Mouse (Mus musculus) midbrain, embryonic 14.5 days (tissue): ENCODE data around the gene Wdr81. TPM values are rescaled to one million over a fixed set of nuclear protein-coding genes. Genes with fewer than 3 reads are reported as not detected.

Experiments
- ATAC-seq: fragments of 200-750 bp; cut with Nextera tagmentation; 2 replicates; pipeline ENCODE4 v1.8.0; 2017; ENCODE audit warnings: moderate number of reproducible peaks, moderate library complexity; ENCODE audit not compliant: low FRiP score, low TSS enrichment
- DNase-seq: peaks from one replicate; pipeline ENCODE4 v3.0.0-alpha.2; 2015
- H3K27ac ChIP-seq: fragments of 300-500 bp; sonication (generic); replicated peaks from 2 replicates; pipeline ENCODE4 v1.5.1; 2014; ENCODE audit warnings: mild to moderate bottlenecking, low read depth, low read length, moderate library complexity
- H3K27me3 ChIP-seq: fragments of 300-500 bp; sonication (generic); 2 replicates; pipeline ENCODE4 v1.6.1; 2014; ENCODE audit warnings: low read length, control low read depth, mixed read lengths; ENCODE audit not compliant: control insufficient read depth, insufficient read depth
- H3K36me3 ChIP-seq: fragments of 300-500 bp; sonication (generic); 2 replicates; pipeline ENCODE4 v1.6.1; 2014; ENCODE audit warnings: low read length, control low read depth; ENCODE audit not compliant: control insufficient read depth, insufficient read depth
- H3K4me1 ChIP-seq: fragments of 300-500 bp; sonication (generic); 2 replicates; pipeline ENCODE4 v1.6.1; 2014; ENCODE audit warnings: mild to moderate bottlenecking, antibody characterized with exemption, low read length, control low read depth; ENCODE audit not compliant: control insufficient read depth, insufficient read depth
- H3K4me2 ChIP-seq: fragments of 300-500 bp; sonication (generic); 2 replicates; pipeline ENCODE4 v1.6.1; 2014; ENCODE audit warnings: mild to moderate bottlenecking, low read length, moderate library complexity
- H3K4me3 ChIP-seq: fragments of 300-500 bp; sonication (generic); replicated peaks from 2 replicates; pipeline ENCODE4 v1.5.1; 2014; ENCODE audit warnings: low read depth, low read length
- H3K9ac ChIP-seq: fragments of 300-500 bp; sonication (generic); replicated peaks from 2 replicates; pipeline ENCODE4 v1.6.1; 2014; ENCODE audit warnings: mild to moderate bottlenecking, low read length, moderate library complexity
- H3K9me3 ChIP-seq: fragments of 300-500 bp; sonication (generic); 2 replicates; pipeline ENCODE4 v1.6.1; 2016; ENCODE audit warnings: low read length, control low read depth, mixed read lengths; ENCODE audit not compliant: control insufficient read depth
- WGBS: fragments of 180-500 bp; shearing (Covaris S2); extraction: QIAGEN DNeasy Blood & Tissue Kit; methylation state at CpG from one replicate; pipeline ENCODE4 v1.1.7; 2014; 5-methylcytosine and 5-hydroxymethylcytosine counted together
- polyA plus RNA-seq: library from polyadenylated mRNA; unstranded; fragments of >200 nt; fragmentation: Nextera tagmentation; extraction: Ambion mirVana; gene quantifications from 2 replicates; pipeline ENCODE4 v1.2.1, GENCODE M21; 2014

Gene Wdr81
- polyA plus RNA-seq, 1 experiment from 2014 or later = 7.4 TPM

GRCm38 (mm10) chr11:75449695-75450094 is 4.8 kb downstream of the Wdr81 start:
- no peak overlapping the region for H3K27ac ChIP-seq
- DNase-seq (no peak), ATAC-seq (no peak)
- H3K9me3 ChIP-seq = no peaks in the 10 kb centered on the region
- H3K4me1 ChIP-seq = peaks cover 7% of the 10 kb centered on the region
- 90% methylated on average over 7 of the region's 7 CpGs for WGBS
- no peak overlapping the region for H3K4me2 ChIP-seq
- H3K36me3 ChIP-seq = peaks cover 47% of the 10 kb centered on the region
- H3K27me3 ChIP-seq = no peaks in the 10 kb centered on the region
- H3K4me3 ChIP-seq = no peak overlapping the region
- no peak overlapping the region for H3K9ac ChIP-seq

GRCm38 (mm10) chr11:75448575-75448974 is 5.9 kb downstream of the Wdr81 start:
- Histone ChIP-seq H3K9ac (no peak overlapping the region), H3K27ac (no peak overlapping the region), H3K4me2 (no peak overlapping the region), H3K4me3 (no peak overlapping the region), H3K4me1 (peaks cover 2% of the 10 kb centered on the region), H3K36me3 (peaks cover 59% of the 10 kb centered on the region), H3K27me3 (no peaks in the 10 kb centered on the region), H3K9me3 (no peaks in the 10 kb centered on the region)
- ATAC-seq (no peak), DNase-seq (no peak)
- 84% methylated on average over 3 of the region's 3 CpGs for WGBS

- Histone ChIP-seq H3K9me3 (no peaks in the 10 kb centered on the region), H3K27ac (no peak overlapping the region), H3K9ac (no peak overlapping the region), H3K4me1 (no peaks in the 10 kb centered on the region), H3K4me2 (no peak overlapping the region), H3K27me3 (no peaks in the 10 kb centered on the region), H3K4me3 (no peak overlapping the region), H3K36me3 (peaks cover 58% of the 10 kb centered on the region)
- 44% methylated on average over 8 of the region's 8 CpGs for WGBS
- DNase-seq = no peak
- no peak for ATAC-seq
Measured at GRCm38 (mm10) chr11:75443711-75444110, 10.8 kb downstream of the Wdr81 start.

DNA sequence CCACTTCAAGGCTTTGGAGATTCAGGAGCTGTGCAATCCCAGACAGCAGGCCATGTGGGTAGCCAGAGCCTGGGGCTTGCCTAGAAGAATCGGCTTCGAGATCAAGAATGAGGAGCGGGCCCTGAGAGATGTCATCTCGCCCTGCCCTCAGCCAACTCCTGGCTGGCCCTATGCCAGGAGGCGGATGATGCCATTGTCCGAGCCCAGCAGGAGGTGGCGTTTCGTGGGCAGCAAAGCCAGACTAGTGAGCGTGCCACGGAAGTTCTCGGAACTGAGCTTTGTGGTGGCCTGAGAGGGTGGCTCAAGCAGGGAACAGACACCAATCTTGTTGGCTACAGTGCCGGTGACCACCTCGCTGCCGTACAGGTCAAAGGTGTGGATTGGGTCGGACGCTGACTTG is 12.9 kb downstream of the Wdr81 start:
- DNase-seq (peak; percentile 11), ATAC-seq (no peak)
- no peaks in the 10 kb centered on the region for H3K4me1 ChIP-seq
- no peaks in the 10 kb centered on the region for H3K9me3 ChIP-seq
- no peak overlapping the region for H3K4me2 ChIP-seq
- no peaks in the 10 kb centered on the region for H3K27me3 ChIP-seq
- no peak overlapping the region for H3K9ac ChIP-seq
- no peak overlapping the region for H3K4me3 ChIP-seq
- H3K36me3 ChIP-seq = peaks cover 37% of the 10 kb centered on the region
- 64% methylated on average over 16 of the region's 16 CpGs for WGBS
- H3K27ac ChIP-seq = no peak overlapping the region

- H3K9me3 ChIP-seq = no peaks in the 10 kb centered on the region
- no peak overlapping the region for H3K27ac ChIP-seq
- 87% methylated on average over 7 of the region's 7 CpGs for WGBS
- no peak overlapping the region for H3K4me2 ChIP-seq
- no peak overlapping the region for H3K9ac ChIP-seq
- no peak overlapping the region for H3K4me3 ChIP-seq
- H3K27me3 ChIP-seq = no peaks in the 10 kb centered on the region
- H3K4me1 ChIP-seq = no peaks in the 10 kb centered on the region
- ATAC-seq = no peak
- DNase-seq = no peak
- H3K36me3 ChIP-seq = peaks cover 37% of the 10 kb centered on the region
Measured at GRCm38 (mm10) chr11:75441034-75441433, 13.5 kb downstream of the Wdr81 start.

- H3K4me1 ChIP-seq = no peaks in the 10 kb centered on the region
- H3K4me3 ChIP-seq = no peak overlapping the region
- H3K27me3 ChIP-seq = no peaks in the 10 kb centered on the region
- 89% methylated on average over 3 of the region's 3 CpGs for WGBS
- ATAC-seq (no peak), DNase-seq (no peak)
- no peak overlapping the region for H3K27ac ChIP-seq
- no peak overlapping the region for H3K9ac ChIP-seq
- H3K9me3 ChIP-seq = no peaks in the 10 kb centered on the region
- peaks cover 32% of the 10 kb centered on the region for H3K36me3 ChIP-seq
- no peak overlapping the region for H3K4me2 ChIP-seq
Measured at GRCm38 (mm10) chr11:75439951-75440350, 14.6 kb downstream of the Wdr81 start.

DNA sequence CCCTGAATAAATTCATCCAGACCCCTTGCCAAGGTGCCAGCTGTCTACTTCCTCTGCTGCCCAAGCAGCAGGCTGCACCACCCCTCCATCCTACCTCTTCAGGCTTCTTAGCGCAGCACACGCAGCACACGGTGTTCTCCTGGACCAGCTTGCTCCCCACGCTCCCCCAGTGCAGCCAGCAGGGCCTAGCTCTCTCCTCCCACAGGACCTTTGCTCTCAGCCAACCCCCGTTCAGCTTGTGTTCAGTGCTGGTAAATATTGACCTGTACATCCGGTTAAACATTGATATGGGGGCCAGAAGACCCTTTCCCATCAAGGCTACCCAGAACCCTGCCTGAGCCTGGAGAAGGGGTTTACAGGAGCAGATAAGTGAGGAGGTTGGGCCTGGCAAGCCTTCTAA is 15.2 kb downstream of the Wdr81 start, which contains the start of gene Serpinf2:
Serpinf2 (minus strand) TSS at position 229 of the 400 bp plus-strand sequence.
- H3K27me3 ChIP-seq = no peaks in the 10 kb centered on the region
- no peak for ATAC-seq
- H3K9ac ChIP-seq = no peak within 1 kb of the TSS
- DNase-seq = no peak
- H3K4me3 ChIP-seq = no peak within 1 kb of the TSS
- no peaks in the 10 kb centered on the region for H3K9me3 ChIP-seq
- H3K4me1 ChIP-seq = no peaks in the 10 kb centered on the region
- 87% methylated on average over 6 of the region's 6 CpGs for WGBS
- no peak within 1 kb of the TSS for H3K27ac ChIP-seq
- H3K4me2 ChIP-seq = no peak within 1 kb of the TSS
- H3K36me3 ChIP-seq = peaks cover 26% of the 10 kb centered on the region

GRCm38 (mm10) chr11:75438804-75439203 is 15.7 kb downstream of the Wdr81 start:
- no peak for ATAC-seq
- 89% methylated on average over 3 of the region's 3 CpGs for WGBS
- no peak for DNase-seq

DNA sequence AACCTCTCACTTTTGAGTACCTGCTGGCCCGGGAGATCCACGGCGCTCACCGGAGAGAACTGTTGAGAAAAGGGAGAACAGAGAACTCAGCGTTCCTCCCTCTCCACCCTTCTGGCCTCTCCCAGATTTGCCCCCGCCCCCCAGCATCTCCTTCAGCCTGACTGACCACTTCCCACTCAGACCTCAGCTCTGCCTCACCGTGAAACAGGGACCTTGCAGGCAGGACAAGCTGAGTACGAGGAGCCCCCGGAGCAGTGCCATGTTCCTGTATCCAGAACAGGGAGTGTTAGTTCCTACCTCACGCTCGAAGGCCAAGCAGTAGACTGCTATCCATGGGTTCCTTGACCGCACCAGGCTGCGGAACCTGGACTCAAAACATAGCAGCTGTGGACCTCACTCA is 16.3 kb downstream of the Wdr81 start:
- ATAC-seq (no peak), DNase-seq (no peak)
- Histone ChIP-seq H3K9ac (no peak overlapping the region), H3K4me2 (no peak overlapping the region), H3K9me3 (no peaks in the 10 kb centered on the region), H3K4me3 (no peak overlapping the region), H3K27ac (no peak overlapping the region), H3K36me3 (peaks cover 15% of the 10 kb centered on the region), H3K27me3 (no peaks in the 10 kb centered on the region), H3K4me1 (no peaks in the 10 kb centered on the region)
- WGBS = 86% methylated on average over 13 of the region's 13 CpGs

More at GRCm38 (mm10) chr11:75438804-75439203, 15.7 kb downstream of the Wdr81 start:
- no peaks in the 10 kb centered on the region for H3K27me3 ChIP-seq
- no peaks in the 10 kb centered on the region for H3K4me1 ChIP-seq
- no peak overlapping the region for H3K4me3 ChIP-seq
- H3K36me3 ChIP-seq = peaks cover 21% of the 10 kb centered on the region
- no peaks in the 10 kb centered on the region for H3K9me3 ChIP-seq
- no peak overlapping the region for H3K9ac ChIP-seq
- H3K4me2 ChIP-seq = no peak overlapping the region
- H3K27ac ChIP-seq = no peak overlapping the region
